Mouse (Mus musculus): ENCODE measurements at regions not wholly inside any gene's neighbourhood (a gene's known extent, or its start where the extent isn't known, plus 50 kb on each side); places are given as distances from the start of the nearest gene placed in this dataset.

DNA sequence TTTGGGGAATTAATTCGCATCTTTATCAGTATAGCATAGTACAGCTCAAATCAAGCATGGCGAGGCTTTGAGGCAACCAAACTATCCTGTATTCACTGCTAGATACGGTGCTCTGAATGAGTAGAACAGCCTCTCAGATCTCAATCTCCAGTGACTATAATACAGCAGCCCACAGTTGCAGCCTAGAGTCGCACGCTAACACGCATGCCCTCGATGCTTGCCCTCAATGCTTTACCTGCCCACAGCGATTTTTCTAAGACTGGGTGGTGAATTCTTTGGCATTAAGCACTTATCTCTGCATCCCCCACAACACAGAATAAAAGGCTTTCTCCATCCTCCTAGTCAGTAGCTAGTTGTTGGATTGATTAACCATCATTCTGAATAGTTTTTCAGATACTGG, 178.4 kb upstream of the Prr30 start:
- TF ChIP-seq POLR2A (IDR thresholded peaks at IDR 0.05; ENCODE audit: insufficient read depth, low read length), result no peak
- TF ChIP-seq CTCF (IDR thresholded peaks at IDR 0.05; ENCODE audit: low read depth, low read length), result no peak

Measured in ES-Bruce4 (cell line).